Comparison of ENCODE assay signal across 28 mouse cellular contexts in the genomic region with DNA sequence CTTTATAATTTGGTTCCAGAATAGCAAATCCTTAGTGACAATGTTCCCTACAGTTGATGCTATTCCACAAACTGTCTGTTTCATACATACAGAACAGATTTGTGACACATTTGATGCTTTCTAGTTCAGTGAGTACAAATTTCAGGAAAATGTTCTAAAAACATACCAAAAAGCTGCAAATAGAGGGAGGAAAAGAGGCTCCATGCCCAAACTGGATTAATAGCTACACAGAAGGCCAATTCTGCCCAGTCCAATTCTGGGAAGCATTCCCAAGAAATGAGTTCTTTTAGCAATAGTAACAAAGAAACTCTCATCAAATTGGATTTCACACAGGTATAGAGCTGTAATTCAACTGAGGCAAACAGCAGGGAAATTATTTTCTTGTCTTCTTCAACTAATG.
DNase-seq lines count a peak whose midpoint lies in the region; ATAC-seq and TF ChIP-seq lines count a peak whose summit lies in the region.
"Had no signal": no experiment of that assay in that cellular context is flagged by ENCODE, and none has a peak within 500 bp of the region (broad histone marks: within the 10 kb centered on the region; RNA-seq: fewer than 3 reads in every experiment).

No protein-coding gene starts in this region.

- no peak overlapping the region for H3K27ac ChIP-seq in forebrain, postnatal 0 days (ENCODE audit: low read depth, low read length)
- H3K27ac ChIP-seq in forebrain, embryonic 12.5 days, result no peak overlapping the region
- H3K27ac ChIP-seq: embryonic facial prominence, embryonic 10.5 days; embryonic facial prominence, embryonic 13.5 days; forebrain, embryonic 15.5 days; heart, embryonic 15.5 days; hindbrain, embryonic 10.5 days; hindbrain, embryonic 13.5 days; intestine, embryonic 15.5 days had no signal

- TF ChIP-seq CTCF in forebrain, postnatal 0 days (IDR thresholded peaks at IDR 0.05; ENCODE audit: low read depth), result no peak

- H3K27me3 ChIP-seq in forebrain, postnatal 0 days (ENCODE audit: insufficient read depth, low read length), result no peaks in the 10 kb centered on the region
- H3K27me3 ChIP-seq in forebrain, embryonic 12.5 days, result no peaks in the 10 kb centered on the region
- H3K27me3 ChIP-seq: embryonic facial prominence, embryonic 13.5 days; forebrain, embryonic 15.5 days; heart, embryonic 12.5 days; heart, embryonic 15.5 days; hindbrain, embryonic 13.5 days; intestine, embryonic 15.5 days had no signal

- no peak for ATAC-seq in forebrain, postnatal 0 days
- ATAC-seq in forebrain, embryonic 12.5 days (ENCODE audit: low FRiP score), result no peak
- ATAC-seq: CD4-positive, CD25-positive, alpha-beta regulatory T cell, adult 4 months; forebrain, embryonic 15.5 days; hindbrain, embryonic 16.5 days; intestine, embryonic 15.5 days had no signal

- no peak overlapping the region for H3K4me3 ChIP-seq in forebrain, postnatal 0 days (ENCODE audit: low read depth, low read length)
- no peak overlapping the region for H3K4me3 ChIP-seq in forebrain, embryonic 12.5 days (replicated peaks)
- H3K4me3 ChIP-seq: embryonic facial prominence, embryonic 10.5 days; embryonic facial prominence, embryonic 13.5 days; erythroblast, embryonic 14.5 days; forebrain, embryonic 15.5 days; heart, embryonic 12.5 days; heart, embryonic 15.5 days; hindbrain, embryonic 10.5 days; hindbrain, embryonic 13.5 days; intestine, embryonic 15.5 days had no signal

- DNase-seq in cerebellum, adult 9-10 months, result peak; percentile 53
- DNase-seq in cerebellum, postnatal 36 days, result no peak
- peak; percentile 4 for DNase-seq in forebrain, postnatal 0 days
- DNase-seq in layer of hippocampus, adult 9-11 months, result peak; percentile 27
- no peak for DNase-seq in layer of hippocampus, adult 9-10 months (ENCODE audit: low spot score)
- no peak for DNase-seq in kidney, adult 11 months
- DNase-seq: adrenal gland, adult 2 months; adrenal gland, postnatal 14 days; cerebellum, adult 11 months; embryo, embryonic 11 days; gastrocnemius, postnatal 25 days; heart, adult 18-20 months; heart, postnatal 10 days; heart, postnatal 36 days; kidney, adult 18-20 months; kidney, adult 9 months had no signal

- no peaks in the 10 kb centered on the region for H3K36me3 ChIP-seq in forebrain, postnatal 0 days (ENCODE audit: insufficient read depth)
- H3K36me3 ChIP-seq in forebrain, embryonic 12.5 days (replicated peaks), result no peaks in the 10 kb centered on the region
- H3K36me3 ChIP-seq: embryonic facial prominence, embryonic 10.5 days; embryonic facial prominence, embryonic 13.5 days; forebrain, embryonic 15.5 days; heart, embryonic 12.5 days; heart, embryonic 15.5 days; hindbrain, embryonic 10.5 days; hindbrain, embryonic 13.5 days; intestine, embryonic 15.5 days had no signal

- no peaks in the 10 kb centered on the region for H3K4me1 ChIP-seq in forebrain, postnatal 0 days (ENCODE audit: insufficient read depth)
- no peaks in the 10 kb centered on the region for H3K4me1 ChIP-seq in forebrain, embryonic 12.5 days
- H3K4me1 ChIP-seq: embryonic facial prominence, embryonic 10.5 days; embryonic facial prominence, embryonic 13.5 days; forebrain, embryonic 15.5 days; heart, embryonic 12.5 days; heart, embryonic 15.5 days; hindbrain, embryonic 10.5 days; hindbrain, embryonic 13.5 days; intestine, embryonic 15.5 days had no signal

- no peak overlapping the region for H3K4me2 ChIP-seq in forebrain, postnatal 0 days (ENCODE audit: low read depth)
- H3K4me2 ChIP-seq in forebrain, embryonic 12.5 days, result no peak overlapping the region
- H3K4me2 ChIP-seq: embryonic facial prominence, embryonic 13.5 days; forebrain, embryonic 15.5 days; heart, embryonic 12.5 days; heart, embryonic 15.5 days; hindbrain, embryonic 13.5 days; intestine, embryonic 15.5 days had no signal

- H3K9ac ChIP-seq in forebrain, postnatal 0 days, result no peak overlapping the region
- H3K9ac ChIP-seq in forebrain, embryonic 12.5 days, result no peak overlapping the region
- H3K9ac ChIP-seq: embryonic facial prominence, embryonic 13.5 days; forebrain, embryonic 15.5 days; heart, embryonic 12.5 days; heart, embryonic 15.5 days; hindbrain, embryonic 13.5 days; intestine, embryonic 15.5 days had no signal

- no peaks in the 10 kb centered on the region for H3K9me3 ChIP-seq in forebrain, postnatal 0 days (ENCODE audit: low read length)
- no peaks in the 10 kb centered on the region for H3K9me3 ChIP-seq in forebrain, embryonic 12.5 days
- H3K9me3 ChIP-seq: embryonic facial prominence, embryonic 10.5 days; embryonic facial prominence, embryonic 13.5 days; forebrain, embryonic 15.5 days; heart, embryonic 12.5 days; heart, embryonic 15.5 days; hindbrain, embryonic 10.5 days; hindbrain, embryonic 13.5 days; intestine, embryonic 15.5 days had no signal

Comparison
In these comparisons a context has a peak if more than half of its experiments do, and no peak if none do; other contexts are left out.
1. DNase-seq: peak in cerebellum, adult 9-10 months (single experiment), forebrain, postnatal 0 days (single experiment) and layer of hippocampus, adult 9-11 months (single experiment); none in cerebellum, postnatal 36 days (0 of 2), layer of hippocampus, adult 9-10 months (single experiment) and kidney, adult 11 months (single experiment).